Mouse (Mus musculus) midbrain, embryonic 15.5 days (tissue): Measurements from ENCODE around the gene Chkb. TPM values are rescaled to one million over a fixed set of nuclear protein-coding genes. Genes with fewer than 3 reads are reported as not detected.

Experiments used
- ATAC-seq: fragments of 200-750 bp; cut with Nextera tagmentation; replicated peaks from 2 replicates; pipeline ENCODE4 v1.8.0; 2017; ENCODE audit warnings: moderate TSS enrichment
- H3K27ac ChIP-seq: fragments of 300-500 bp; sonication (generic); 2 replicates; pipeline ENCODE4 v1.5.1; 2015; ENCODE audit warnings: mild to moderate bottlenecking, inconsistent platforms
- H3K27me3 ChIP-seq: fragments of 300-500 bp; sonication (generic); replicated peaks from 2 replicates; pipeline ENCODE4 v1.6.1; 2015; ENCODE audit warnings: inconsistent platforms
- H3K36me3 ChIP-seq: fragments of 300-500 bp; sonication (generic); replicated peaks from 2 replicates; pipeline ENCODE4 v1.6.1; 2015; ENCODE audit warnings: inconsistent platforms
- H3K4me1 ChIP-seq: fragments of 300-500 bp; sonication (generic); 2 replicates; pipeline ENCODE4 v1.6.1; 2015; ENCODE audit warnings: inconsistent platforms
- H3K4me2 ChIP-seq: fragments of 300-500 bp; sonication (generic); 2 replicates; pipeline ENCODE4 v1.6.1; 2015; ENCODE audit warnings: inconsistent platforms, mild to moderate bottlenecking, moderate library complexity
- H3K4me3 ChIP-seq: fragments of 300-500 bp; sonication (generic); 2 replicates; pipeline ENCODE4 v1.5.1; 2015; ENCODE audit warnings: mild to moderate bottlenecking, inconsistent platforms
- H3K9ac ChIP-seq: fragments of 300-500 bp; sonication (generic); 2 replicates; pipeline ENCODE4 v1.6.1; 2015; ENCODE audit warnings: mild to moderate bottlenecking, inconsistent platforms
- H3K9me3 ChIP-seq: fragments of 300-500 bp; sonication (generic); 2 replicates; pipeline ENCODE4 v1.6.1; 2016; ENCODE audit warnings: inconsistent platforms
- WGBS: fragments of 180-500 bp; shearing (Covaris S2); methylation state at CpG from one replicate; pipeline ENCODE4 v1.1.7; 2015; ENCODE audit warnings: mixed read lengths; 5-methylcytosine and 5-hydroxymethylcytosine counted together
- polyA plus RNA-seq: library from polyadenylated mRNA; unstranded; fragments of >200 nt; fragmentation: Nextera tagmentation; extraction: Ambion mirVana; gene quantifications from 2 replicates; pipeline ENCODE4 v1.2.1, GENCODE M21; 2015

Chkb gene
- polyA plus RNA-seq, 1 experiment from 2014 or later: 92.3 TPM

DNA sequence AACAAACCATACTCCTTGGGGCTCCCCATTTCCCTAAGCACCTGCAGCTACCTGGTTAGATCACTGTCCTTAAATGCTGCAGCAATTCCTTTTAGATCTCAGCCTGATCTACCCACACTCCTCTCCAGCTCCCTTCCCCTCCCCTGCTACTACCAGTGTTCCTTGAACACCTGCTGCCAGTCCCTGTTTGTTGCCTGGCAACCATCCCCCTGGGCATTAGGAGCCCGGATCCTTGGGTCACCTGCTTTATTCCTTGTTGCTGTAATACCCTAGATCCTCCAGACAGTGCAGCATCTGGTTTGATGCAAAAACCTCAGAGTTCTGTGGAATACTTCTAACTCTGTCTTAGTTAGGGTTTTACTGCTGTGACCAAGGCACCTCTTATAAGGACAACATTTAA is 35.3 kb upstream of the Chkb start:
- Histone ChIP-seq H3K4me1 (peaks cover 9% of the 10 kb centered on the region; the same call in 1 of the 2 replicates), H3K4me2 (no peak overlapping the region), H3K4me3 (no peak overlapping the region), H3K27ac (peak overlapping the region; percentile 59; the same call in 1 of the 2 replicates), H3K9ac (no peak overlapping the region), H3K9me3 (no peaks in the 10 kb centered on the region), H3K27me3 (no peaks in the 10 kb centered on the region), H3K36me3 (peaks cover 20% of the 10 kb centered on the region)
- WGBS: 0% methylated on average over 1 of the region's 1 CpGs
- ATAC-seq: peak; percentile 38; the same call in 1 of the 2 replicates

DNA sequence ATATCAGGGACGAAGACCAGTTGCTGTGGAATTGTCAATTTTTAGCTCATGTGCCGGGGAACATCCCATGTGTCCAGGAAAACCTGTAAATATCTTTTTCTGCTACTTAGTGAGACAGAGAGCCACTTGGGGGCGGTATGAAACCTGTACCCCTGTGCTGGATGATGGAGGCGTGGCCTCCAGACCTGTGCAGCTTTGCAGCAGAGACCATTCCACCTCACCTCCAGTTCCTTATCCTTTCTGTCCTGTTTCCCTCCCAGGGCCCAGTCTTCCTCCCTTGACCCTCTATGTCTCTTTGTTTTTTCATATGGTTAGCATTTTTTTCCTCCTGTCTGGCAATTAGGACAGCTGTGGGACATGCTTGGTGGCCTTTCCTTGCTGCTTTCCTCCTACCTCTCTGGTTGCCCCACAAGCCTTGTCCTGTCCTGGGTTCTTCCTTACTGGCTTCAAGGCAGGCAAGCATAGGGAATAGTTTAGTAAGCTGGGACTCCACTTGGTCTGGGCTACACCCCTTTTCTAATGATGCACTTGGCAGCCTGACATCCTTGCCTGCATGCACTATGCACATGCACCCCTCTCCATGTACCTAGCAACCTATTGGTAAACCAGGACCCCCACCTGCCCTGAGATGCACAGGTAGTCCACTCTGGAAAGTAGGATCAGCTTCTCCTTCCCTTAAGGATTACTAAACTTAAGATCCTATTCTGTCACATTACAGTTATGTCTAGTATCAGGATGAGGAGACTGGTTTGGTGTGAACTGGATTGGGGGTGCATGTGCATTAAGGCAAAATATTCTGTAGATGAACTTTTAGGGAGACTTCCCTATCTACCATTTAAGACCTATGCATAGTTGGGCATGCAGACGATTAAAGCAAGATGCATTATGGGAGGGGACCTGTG is 33.9 kb upstream of the Chkb start:
- peaks cover 9% of the 10 kb centered on the region; the same call in 1 of the 2 replicates for H3K4me1 ChIP-seq
- H3K9ac ChIP-seq: no peak overlapping the region
- 65% methylated on average over 5 of the region's 5 CpGs for WGBS
- no peaks in the 10 kb centered on the region for H3K9me3 ChIP-seq
- ATAC-seq: no peak
- H3K36me3 ChIP-seq: peaks cover 31% of the 10 kb centered on the region
- no peak overlapping the region for H3K27ac ChIP-seq
- no peaks in the 10 kb centered on the region for H3K27me3 ChIP-seq
- no peak overlapping the region for H3K4me2 ChIP-seq
- no peak overlapping the region for H3K4me3 ChIP-seq

DNA sequence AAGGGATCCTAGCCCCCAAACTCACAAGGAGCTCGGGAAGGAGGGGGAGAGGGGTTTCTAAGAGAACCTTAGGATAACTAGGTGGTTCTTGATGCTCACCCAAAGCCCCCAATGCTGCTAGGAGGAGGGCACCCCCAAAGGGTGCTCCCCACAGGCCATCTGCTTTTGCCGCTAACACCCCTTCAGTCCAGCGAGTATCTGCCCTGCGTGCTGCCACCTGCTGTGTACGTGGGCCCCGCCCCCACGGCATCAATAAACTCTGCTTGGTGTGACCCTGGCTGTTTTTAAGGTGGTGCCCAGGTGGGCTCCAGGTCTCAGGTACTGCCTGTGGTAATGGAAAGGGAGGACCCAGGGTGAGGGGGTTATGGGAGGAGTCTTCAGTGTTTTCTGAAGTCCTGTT is 32.5 kb upstream of the Chkb start:
- peaks cover 13% of the 10 kb centered on the region; the same call in 1 of the 2 replicates for H3K4me1 ChIP-seq
- peaks cover 44% of the 10 kb centered on the region for H3K36me3 ChIP-seq
- no peaks in the 10 kb centered on the region for H3K9me3 ChIP-seq
- WGBS: 81% methylated on average over 7 of the region's 7 CpGs
- H3K27ac ChIP-seq: no peak overlapping the region
- ATAC-seq: no peak
- no peak overlapping the region for H3K4me3 ChIP-seq
- H3K27me3 ChIP-seq: no peaks in the 10 kb centered on the region
- H3K4me2 ChIP-seq: no peak overlapping the region
- H3K9ac ChIP-seq: no peak overlapping the region

DNA sequence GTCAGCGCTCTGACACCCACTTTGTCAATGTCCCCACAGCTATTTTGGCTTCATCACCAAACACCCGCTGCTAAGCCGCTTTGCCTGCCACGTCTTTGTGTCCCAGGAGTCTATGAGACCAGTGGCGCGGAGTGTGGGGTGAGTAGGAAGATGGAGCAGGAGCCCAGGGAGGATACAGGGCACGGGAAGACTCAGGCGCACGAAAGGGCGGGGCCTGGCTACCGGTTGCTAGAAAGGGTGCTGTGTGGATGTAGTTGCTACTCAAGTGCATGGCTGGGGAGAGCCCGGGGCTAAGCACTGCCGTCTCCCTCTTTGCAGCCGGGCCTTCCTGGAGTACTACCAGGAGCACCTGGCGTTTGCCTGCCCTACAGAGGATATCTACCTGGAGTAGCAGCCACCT is 31.6 kb upstream of the Chkb start:
- Histone ChIP-seq H3K9me3 (no peaks in the 10 kb centered on the region), H3K9ac (no peak overlapping the region), H3K27ac (no peak overlapping the region), H3K4me1 (peaks cover 13% of the 10 kb centered on the region; the same call in 1 of the 2 replicates), H3K36me3 (peaks cover 53% of the 10 kb centered on the region), H3K4me3 (no peak overlapping the region), H3K4me2 (no peak overlapping the region), H3K27me3 (no peaks in the 10 kb centered on the region)
- no peak for ATAC-seq
- WGBS: 86% methylated on average over 15 of the region's 15 CpGs

DNA sequence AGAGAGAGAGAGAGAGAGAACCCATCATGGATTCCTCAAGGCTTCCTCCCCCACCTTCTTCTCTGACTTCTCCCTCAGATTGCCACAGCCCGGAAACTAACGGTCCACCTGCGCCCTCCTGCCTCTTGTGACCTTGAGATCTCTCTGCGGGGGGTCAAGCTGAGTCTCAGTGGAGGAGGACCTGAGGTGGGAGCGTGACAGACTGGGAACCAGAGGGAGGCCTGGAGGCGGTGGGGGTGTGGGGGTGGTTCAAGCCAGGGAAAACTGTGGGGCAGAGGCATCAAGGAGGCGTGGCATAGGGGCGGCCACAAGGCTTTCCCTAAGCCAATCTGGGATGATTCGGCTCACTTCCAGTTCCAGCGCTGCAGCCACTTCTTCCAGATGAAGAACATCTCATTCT is 30.6 kb upstream of the Chkb start:
- H3K4me3 ChIP-seq: no peak overlapping the region
- WGBS: 80% methylated on average over 10 of the region's 10 CpGs
- ATAC-seq: no peak
- H3K9ac ChIP-seq: no peak overlapping the region
- no peak overlapping the region for H3K27ac ChIP-seq
- peaks cover 53% of the 10 kb centered on the region for H3K36me3 ChIP-seq
- no peaks in the 10 kb centered on the region for H3K27me3 ChIP-seq
- H3K4me1 ChIP-seq: peaks cover 19% of the 10 kb centered on the region
- no peak overlapping the region for H3K4me2 ChIP-seq
- no peaks in the 10 kb centered on the region for H3K9me3 ChIP-seq

DNA sequence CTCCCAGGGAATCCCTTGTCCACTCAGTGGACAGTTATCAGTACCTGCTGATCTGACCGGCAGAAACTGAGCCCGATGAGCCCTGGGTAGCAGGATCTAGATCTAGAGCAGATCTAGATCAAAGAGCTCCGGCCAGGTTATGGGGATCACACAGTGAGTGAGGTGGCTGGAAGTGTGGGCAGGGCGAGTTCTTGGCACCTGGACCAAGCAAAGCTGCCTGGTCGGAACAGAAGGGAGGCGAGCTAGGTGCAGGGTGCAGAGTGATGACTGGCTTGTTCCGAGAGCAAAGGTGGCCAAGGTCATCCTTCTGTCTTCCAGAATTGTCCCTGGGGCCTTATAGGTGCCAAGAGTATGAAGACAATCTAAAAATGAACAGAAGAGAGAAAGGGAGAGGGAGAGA is 30.1 kb upstream of the Chkb start:
- no peaks in the 10 kb centered on the region for H3K27me3 ChIP-seq
- peaks cover 53% of the 10 kb centered on the region for H3K36me3 ChIP-seq
- H3K9me3 ChIP-seq: no peaks in the 10 kb centered on the region
- no peak overlapping the region for H3K27ac ChIP-seq
- H3K4me2 ChIP-seq: no peak overlapping the region
- 94% methylated on average over 7 of the region's 7 CpGs for WGBS
- no peak overlapping the region for H3K9ac ChIP-seq
- H3K4me3 ChIP-seq: no peak overlapping the region
- peaks cover 20% of the 10 kb centered on the region for H3K4me1 ChIP-seq
- ATAC-seq: no peak

DNA sequence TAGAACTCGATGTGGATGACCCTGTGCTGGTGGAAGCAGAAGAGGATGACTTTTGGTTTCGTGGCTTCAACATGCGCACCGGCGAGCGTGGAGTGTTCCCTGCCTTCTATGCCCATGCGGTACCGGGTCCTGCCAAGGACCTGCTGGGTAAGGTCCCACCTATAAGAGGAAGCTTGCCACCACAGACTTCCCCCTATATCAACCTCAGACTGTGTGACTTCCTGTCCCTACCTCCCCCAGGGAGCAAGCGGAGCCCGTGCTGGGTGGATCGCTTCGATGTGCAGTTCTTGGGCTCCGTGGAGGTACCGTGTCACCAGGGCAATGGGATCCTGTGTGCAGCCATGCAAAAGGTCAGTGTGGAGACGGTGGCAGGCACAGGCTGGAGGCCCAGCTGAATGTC is 29.2 kb upstream of the Chkb start:
- 93% methylated on average over 15 of the region's 15 CpGs for WGBS
- Histone ChIP-seq H3K4me3 (no peak overlapping the region), H3K4me1 (peaks cover 22% of the 10 kb centered on the region), H3K9me3 (no peaks in the 10 kb centered on the region), H3K27ac (no peak overlapping the region), H3K27me3 (no peaks in the 10 kb centered on the region), H3K36me3 (peaks cover 53% of the 10 kb centered on the region), H3K9ac (no peak overlapping the region), H3K4me2 (no peak overlapping the region)
- no peak for ATAC-seq

DNA sequence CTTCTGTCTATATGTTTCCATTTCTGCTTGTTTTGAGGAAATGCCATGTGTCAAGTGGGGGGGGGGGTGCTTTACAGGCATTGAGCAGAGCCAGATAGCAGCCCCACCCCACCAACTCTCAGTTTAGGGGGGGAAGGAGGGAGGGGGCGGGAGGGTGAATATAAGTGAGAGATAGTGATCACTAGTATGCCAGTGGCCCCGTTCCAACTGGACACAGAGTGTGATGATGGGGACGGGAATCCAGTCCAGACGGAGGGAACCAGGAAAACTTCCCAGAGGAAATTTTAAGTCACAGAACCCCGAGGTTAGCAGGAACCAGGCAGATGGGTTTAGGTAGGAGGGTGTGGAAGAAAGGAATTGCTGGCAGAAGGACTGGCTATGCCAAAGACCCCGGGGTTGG is 25.9 kb upstream of the Chkb start:
- Histone ChIP-seq H3K36me3 (peaks cover 38% of the 10 kb centered on the region), H3K9ac (peak overlapping the region; percentile 85), H3K9me3 (no peaks in the 10 kb centered on the region), H3K4me2 (peak overlapping the region; percentile 98), H3K27me3 (no peaks in the 10 kb centered on the region), H3K4me1 (peaks cover 32% of the 10 kb centered on the region), H3K27ac (no peak overlapping the region), H3K4me3 (peak overlapping the region; percentile 78)
- ATAC-seq: no peak
- WGBS: 87% methylated on average over 6 of the region's 6 CpGs

DNA sequence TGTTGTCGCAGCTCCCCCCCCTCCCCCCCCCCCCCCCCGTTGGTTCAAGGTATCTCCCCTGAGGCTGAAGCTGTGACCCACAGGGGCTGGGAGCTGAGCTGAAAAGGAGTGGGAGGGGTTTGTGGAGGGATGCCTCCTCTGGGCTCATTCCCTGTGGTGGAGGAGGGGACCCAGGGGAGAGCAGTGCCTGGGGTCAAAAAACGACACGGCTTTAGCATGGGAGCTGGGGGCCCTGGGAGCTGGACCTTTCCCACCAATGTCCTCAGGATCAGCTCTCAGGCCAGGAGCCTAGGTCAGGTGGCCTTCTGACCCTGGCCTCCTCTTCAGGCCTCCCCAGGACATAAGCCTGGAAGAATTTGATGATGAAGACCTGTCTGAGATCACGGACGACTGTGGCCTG is 25.1 kb upstream of the Chkb start:
- no peaks in the 10 kb centered on the region for H3K27me3 ChIP-seq
- ATAC-seq: no peak
- H3K27ac ChIP-seq: peak overlapping the region; percentile 91
- H3K4me3 ChIP-seq: peak overlapping the region; percentile 78
- H3K9me3 ChIP-seq: no peaks in the 10 kb centered on the region
- H3K9ac ChIP-seq: peak overlapping the region; percentile 85
- WGBS: 13% methylated on average over 4 of the region's 6 CpGs
- peak overlapping the region; percentile 98 for H3K4me2 ChIP-seq
- H3K4me1 ChIP-seq: peaks cover 32% of the 10 kb centered on the region
- peaks cover 32% of the 10 kb centered on the region for H3K36me3 ChIP-seq

DNA sequence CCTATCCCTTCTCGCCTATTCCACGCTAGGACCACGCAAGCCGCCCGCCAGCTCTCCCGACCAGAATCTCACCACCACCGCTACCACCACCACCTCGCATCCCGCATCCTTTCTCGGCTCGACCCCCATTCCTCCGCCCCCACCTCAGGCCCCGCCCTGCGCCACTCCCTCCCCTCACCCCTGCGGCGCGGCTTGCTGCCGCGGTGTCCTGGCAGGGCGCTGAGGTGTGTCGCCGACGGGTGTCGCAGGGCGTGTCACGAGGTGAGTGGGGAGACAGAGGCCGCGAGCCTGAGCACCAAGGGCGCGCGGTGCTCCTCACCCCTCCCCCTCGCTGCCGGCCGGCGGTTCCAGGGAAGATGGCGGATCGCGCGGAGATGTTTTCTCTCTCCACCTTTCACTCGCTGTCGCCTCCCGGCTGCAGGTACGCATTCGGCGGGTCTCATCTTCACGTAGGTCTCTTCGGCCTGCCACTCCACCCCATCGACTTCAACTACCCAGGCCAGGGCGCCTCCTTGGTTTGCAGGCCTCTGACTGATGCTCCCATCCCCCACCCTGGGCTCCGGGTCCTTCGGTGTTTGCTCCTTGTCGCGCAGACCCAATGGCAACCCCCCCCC is 24.3 kb upstream of the Chkb start, which contains the start of gene Mapk8ip2:
Mapk8ip2 (plus strand) TSS at position 49 of the 614 bp plus-strand sequence.
- Histone ChIP-seq H3K4me1 (peaks cover 32% of the 10 kb centered on the region), H3K4me2 (peak within 1 kb of the TSS; percentile 98), H3K27ac (peak within 1 kb of the TSS; percentile 91), H3K4me3 (peak within 1 kb of the TSS; percentile 78), H3K36me3 (peaks cover 26% of the 10 kb centered on the region), H3K9me3 (no peaks in the 10 kb centered on the region), H3K27me3 (no peaks in the 10 kb centered on the region), H3K9ac (peak within 1 kb of the TSS; percentile 85)
- peak; percentile 85 for ATAC-seq
- under 1% methylated on average over 53 of the region's 53 CpGs for WGBS

DNA sequence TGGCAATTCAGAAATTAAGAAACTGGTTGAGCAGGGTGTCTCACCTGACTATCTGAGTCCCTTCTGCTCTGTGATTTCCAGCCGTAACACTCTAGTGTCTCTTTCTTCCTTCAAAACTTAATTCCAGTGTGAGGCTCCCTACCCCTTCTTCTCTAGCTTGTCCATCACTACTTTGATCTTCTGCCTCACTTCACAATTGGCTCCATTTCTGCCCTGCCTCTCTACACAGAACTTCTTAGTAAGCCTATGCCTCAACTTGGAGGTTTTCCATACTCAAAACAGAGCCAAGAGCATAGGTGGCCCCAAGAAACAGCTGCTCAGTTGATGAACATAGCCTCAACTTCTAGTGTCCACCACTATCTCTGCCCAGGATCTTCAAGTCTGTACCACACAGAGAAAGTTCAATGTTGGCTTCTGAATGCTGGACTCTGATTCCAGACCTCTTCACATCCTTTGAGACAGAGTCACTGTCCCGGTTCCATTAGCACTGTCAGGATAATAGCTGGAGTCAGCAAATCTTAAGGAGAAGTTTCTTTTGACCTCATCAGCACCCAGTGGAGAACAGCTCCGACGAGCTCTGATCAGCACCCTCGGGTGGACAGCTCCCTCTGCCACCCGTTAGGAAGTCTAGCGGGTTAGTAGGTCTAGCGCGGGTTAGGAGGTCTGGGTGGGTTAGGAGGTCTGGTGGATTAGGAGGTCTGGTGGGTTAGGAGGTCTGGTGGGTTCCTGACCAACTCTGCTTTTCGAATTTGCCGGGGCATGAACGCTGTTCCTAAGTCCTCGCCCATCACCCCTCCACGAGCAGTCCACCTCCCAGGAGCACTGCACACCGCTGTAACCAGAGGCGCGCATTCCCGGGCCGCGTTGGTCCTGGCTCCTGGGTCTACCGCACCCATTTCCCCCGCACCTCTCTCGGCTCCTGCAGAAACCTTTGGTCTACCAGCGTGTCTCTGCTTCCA is 23.5 kb upstream of the Chkb start:
- peak overlapping the region; percentile 85 for H3K9ac ChIP-seq
- no peaks in the 10 kb centered on the region for H3K9me3 ChIP-seq
- 5% methylated on average over 24 of the region's 24 CpGs for WGBS
- H3K4me3 ChIP-seq: peak overlapping the region; percentile 78
- no peaks in the 10 kb centered on the region for H3K27me3 ChIP-seq
- peaks cover 31% of the 10 kb centered on the region for H3K4me1 ChIP-seq
- peak overlapping the region; percentile 98 for H3K4me2 ChIP-seq
- peak overlapping the region; percentile 91 for H3K27ac ChIP-seq
- peak; percentile 83 for ATAC-seq
- peaks cover 18% of the 10 kb centered on the region for H3K36me3 ChIP-seq
